Comparison of ENCODE assay signal across 8 mouse cellular contexts in the genomic region with DNA sequence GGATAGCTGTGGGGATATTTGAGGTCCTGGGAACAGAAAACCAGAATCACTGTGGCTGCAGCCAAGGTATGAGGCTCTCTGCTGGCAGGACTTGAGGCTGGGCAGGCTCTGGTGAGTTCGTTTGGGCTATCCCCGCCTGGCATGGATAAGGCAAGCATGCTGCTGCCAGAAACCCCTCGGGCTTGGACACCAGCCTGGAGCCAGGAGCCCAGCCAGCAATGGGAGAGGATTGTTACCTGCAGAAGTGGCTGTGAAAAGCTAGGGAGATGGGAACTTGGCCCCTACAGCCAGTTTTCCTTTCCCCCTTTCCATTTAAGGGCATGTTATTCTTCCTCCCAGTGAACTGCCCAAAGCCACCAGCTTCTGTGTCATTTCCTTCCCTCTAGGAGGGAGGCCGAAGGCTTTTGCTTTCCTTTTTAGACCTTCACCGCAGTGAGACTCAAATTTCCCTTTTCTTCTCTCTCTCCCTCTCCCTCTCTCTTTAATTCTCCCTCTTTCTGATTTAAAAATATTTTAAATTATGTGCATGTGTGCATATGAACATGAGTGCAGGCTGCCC. TPM values are rescaled to one million over a fixed set of nuclear protein-coding genes. Genes with fewer than 3 reads are reported as not detected.
DNase-seq lines count a peak whose midpoint lies in the region; ATAC-seq lines count a peak whose summit lies in the region.

No protein-coding gene starts in this region.

- H3K27ac ChIP-seq in forebrain, embryonic 13.5 days = peak overlapping the region; percentile 44; the same call in 1 of the 2 replicates
- no peak overlapping the region for H3K27ac ChIP-seq in forebrain, embryonic 12.5 days
- no peak overlapping the region for H3K27ac ChIP-seq in forebrain, embryonic 15.5 days (replicated peaks)

- 65% methylated on average over 5 of the region's 5 CpGs for WGBS in forebrain, embryonic 13.5 days
- 56% methylated on average over 5 of the region's 5 CpGs for WGBS in forebrain, embryonic 12.5 days
- 48% methylated on average over 5 of the region's 5 CpGs for WGBS in forebrain, embryonic 15.5 days

- no peak overlapping the region for H3K4me2 ChIP-seq in forebrain, embryonic 13.5 days
- H3K4me2 ChIP-seq in forebrain, embryonic 12.5 days = no peak overlapping the region
- H3K4me2 ChIP-seq in forebrain, embryonic 15.5 days (replicated peaks) = no peak overlapping the region

- peak; percentile 48 for DNase-seq in ovary, postnatal 36 days (ENCODE audit: low spot score)
- DNase-seq in ovary, postnatal 10 days (ENCODE audit: low spot score) = no peak
- DNase-seq in heart, postnatal 4 days = peak; percentile 85
- DNase-seq in spleen, postnatal 10 days (ENCODE audit: low spot score in 2 of 2) = no peak

- no peaks in the 10 kb centered on the region for H3K27me3 ChIP-seq in forebrain, embryonic 13.5 days
- H3K27me3 ChIP-seq in forebrain, embryonic 12.5 days = peaks cover 5% of the 10 kb centered on the region; the same call in 1 of the 2 replicates
- no peaks in the 10 kb centered on the region for H3K27me3 ChIP-seq in forebrain, embryonic 15.5 days

- H3K4me3 ChIP-seq in forebrain, embryonic 13.5 days = no peak overlapping the region
- no peak overlapping the region for H3K4me3 ChIP-seq in forebrain, embryonic 12.5 days (replicated peaks)
- no peak overlapping the region for H3K4me3 ChIP-seq in forebrain, embryonic 15.5 days

- no peaks in the 10 kb centered on the region for H3K4me1 ChIP-seq in forebrain, embryonic 13.5 days
- H3K4me1 ChIP-seq in forebrain, embryonic 12.5 days = no peaks in the 10 kb centered on the region
- H3K4me1 ChIP-seq in forebrain, embryonic 15.5 days = no peaks in the 10 kb centered on the region

- H3K9ac ChIP-seq in forebrain, embryonic 13.5 days = no peak overlapping the region
- no peak overlapping the region for H3K9ac ChIP-seq in forebrain, embryonic 12.5 days
- H3K9ac ChIP-seq in forebrain, embryonic 15.5 days (replicated peaks) = no peak overlapping the region

- H3K9me3 ChIP-seq in forebrain, embryonic 13.5 days (replicated peaks) = no peaks in the 10 kb centered on the region
- no peaks in the 10 kb centered on the region for H3K9me3 ChIP-seq in forebrain, embryonic 12.5 days
- H3K9me3 ChIP-seq in forebrain, embryonic 15.5 days = no peaks in the 10 kb centered on the region

- ATAC-seq in forebrain, embryonic 13.5 days = no peak
- ATAC-seq in forebrain, embryonic 12.5 days (ENCODE audit: low FRiP score) = no peak
- 0 out of 2 replicates have a peak, but pooled peaks have one; percentile 27 for ATAC-seq in monocyte, adult 5-6 weeks (replicated peaks; ENCODE audit: insufficient number of reproducible peaks, low FRiP score, low TSS enrichment, poor library complexity, severe bottlenecking)
- ATAC-seq in forebrain, embryonic 15.5 days (replicated peaks) = no peak

- H3K36me3 ChIP-seq in forebrain, embryonic 13.5 days (ENCODE audit: poor library complexity, severe bottlenecking) = no peaks in the 10 kb centered on the region
- no peaks in the 10 kb centered on the region for H3K36me3 ChIP-seq in forebrain, embryonic 12.5 days (replicated peaks)
- no peaks in the 10 kb centered on the region for H3K36me3 ChIP-seq in forebrain, embryonic 15.5 days

RNA-seq across cellular contexts. Expression of a gene that starts 15.2 kb away (rescaled TPM):
- 0.55 and 0.63 TPM in 2 replicates for polyA plus RNA-seq in forebrain, embryonic 13.5 days (2015; fragmentation: Nextera tagmentation; extraction: Ambion mirVana)
- 0.52 and 0.92 TPM in 2 replicates for polyA plus RNA-seq in forebrain, embryonic 12.5 days (2016; fragmentation: Nextera tagmentation; extraction: Ambion mirVana)
- under 1 TPM; 0.29 to 0.56 TPM for total RNA-seq in heart, postnatal 4 days (2021)
- total RNA-seq in monocyte, adult 5-6 weeks (2017) = not detected in 3 replicates
- polyA plus RNA-seq in forebrain, embryonic 15.5 days (2015; fragmentation: Nextera tagmentation; extraction: Ambion mirVana) = 1.3 and 1.5 TPM in 2 replicates

RNA-seq across cellular contexts. Expression of a gene that starts 34.2 kb away (rescaled TPM):
- polyA plus RNA-seq in forebrain, embryonic 13.5 days (2015; fragmentation: Nextera tagmentation; extraction: Ambion mirVana) = not detected in 2 replicates
- not detected in 2 replicates for polyA plus RNA-seq in forebrain, embryonic 12.5 days (2016; fragmentation: Nextera tagmentation; extraction: Ambion mirVana)
- not detected for total RNA-seq in heart, postnatal 4 days (2021)
- 0.11 to 0.87 TPM (median 0.57 TPM) in 3 replicates for total RNA-seq in monocyte, adult 5-6 weeks (2017)
- not detected in 2 replicates for polyA plus RNA-seq in forebrain, embryonic 15.5 days (2015; fragmentation: Nextera tagmentation; extraction: Ambion mirVana)

RNA-seq across cellular contexts. Expression of a gene that starts 44.8 kb away (rescaled TPM):
- polyA plus RNA-seq in forebrain, embryonic 13.5 days (2015; fragmentation: Nextera tagmentation; extraction: Ambion mirVana) = 254 and 265 TPM in 2 replicates
- 242 and 248 TPM in 2 replicates for polyA plus RNA-seq in forebrain, embryonic 12.5 days (2016; fragmentation: Nextera tagmentation; extraction: Ambion mirVana)
- total RNA-seq in heart, postnatal 4 days (2021) = 100 to 1,000 TPM; 122 to 127 TPM
- 40.4 to 122 TPM (median 48.4 TPM) in 3 replicates for total RNA-seq in monocyte, adult 5-6 weeks (2017)
- polyA plus RNA-seq in forebrain, embryonic 15.5 days (2015; fragmentation: Nextera tagmentation; extraction: Ambion mirVana) = 198 and 206 TPM in 2 replicates

Comparison
In these comparisons a context has a peak if more than half of its experiments do, and no peak if none do; other contexts are left out.
1. DNase-seq: peak in ovary, postnatal 36 days (single experiment) and heart, postnatal 4 days (single experiment); none in ovary, postnatal 10 days (single experiment) and spleen, postnatal 10 days (0 of 2).